Mouse (Mus musculus) liver, adult 2 months (tissue): ENCODE measurements around the gene Zbtb24.

ENCODE experiments used
- CTCF ChIP-seq: fragments of 200-500 bp; IDR thresholded peaks from 2 replicates; pipeline ENCODE4 v1.5.1; 2011; ENCODE audit warnings: low read depth, low read length, control low read depth
- POLR2A ChIP-seq: fragments of 200-500 bp; IDR thresholded peaks from 2 replicates; pipeline ENCODE4 v1.6.1; 2011; ENCODE audit warnings: low read length, control low read depth; ENCODE audit not compliant: insufficient read depth; ENCODE audit errors: extremely low read depth

- TF ChIP-seq POLR2A (no peak), CTCF (no peak)
Measured at GRCm38 (mm10) chr10:41488877-41489276, 38.7 kb downstream of the Zbtb24 start.
